Mouse (Mus musculus): Measurements from ENCODE around the gene Hist1h4m. TPM values are rescaled to one million over a fixed set of nuclear protein-coding genes. Genes with fewer than 3 reads are reported as not detected.

Gene Hist1h4m
- not detected in 2 replicates for polyA plus RNA-seq (2012; rRNA removed)

DNA sequence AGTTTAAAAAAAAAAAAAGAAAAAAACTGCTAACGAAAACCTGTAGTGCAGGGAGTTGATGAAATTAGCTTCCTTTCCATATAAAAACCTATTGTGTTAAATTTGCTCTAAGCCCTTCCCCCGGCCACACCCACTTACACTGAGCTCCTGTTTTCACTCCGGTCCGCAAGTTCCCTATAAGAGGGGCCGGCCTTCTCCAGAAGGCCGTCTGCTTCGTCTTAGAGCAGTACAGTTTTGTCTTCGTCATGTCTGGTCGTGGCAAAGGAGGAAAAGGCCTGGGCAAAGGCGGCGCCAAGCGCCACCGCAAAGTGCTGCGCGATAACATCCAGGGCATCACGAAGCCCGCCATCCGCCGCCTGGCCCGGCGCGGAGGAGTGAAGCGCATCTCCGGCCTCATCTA is at the start of gene Hist1h4m:
Hist1h4m (plus strand) TSS at position 208 of the 400 bp plus-strand sequence.

DNA sequence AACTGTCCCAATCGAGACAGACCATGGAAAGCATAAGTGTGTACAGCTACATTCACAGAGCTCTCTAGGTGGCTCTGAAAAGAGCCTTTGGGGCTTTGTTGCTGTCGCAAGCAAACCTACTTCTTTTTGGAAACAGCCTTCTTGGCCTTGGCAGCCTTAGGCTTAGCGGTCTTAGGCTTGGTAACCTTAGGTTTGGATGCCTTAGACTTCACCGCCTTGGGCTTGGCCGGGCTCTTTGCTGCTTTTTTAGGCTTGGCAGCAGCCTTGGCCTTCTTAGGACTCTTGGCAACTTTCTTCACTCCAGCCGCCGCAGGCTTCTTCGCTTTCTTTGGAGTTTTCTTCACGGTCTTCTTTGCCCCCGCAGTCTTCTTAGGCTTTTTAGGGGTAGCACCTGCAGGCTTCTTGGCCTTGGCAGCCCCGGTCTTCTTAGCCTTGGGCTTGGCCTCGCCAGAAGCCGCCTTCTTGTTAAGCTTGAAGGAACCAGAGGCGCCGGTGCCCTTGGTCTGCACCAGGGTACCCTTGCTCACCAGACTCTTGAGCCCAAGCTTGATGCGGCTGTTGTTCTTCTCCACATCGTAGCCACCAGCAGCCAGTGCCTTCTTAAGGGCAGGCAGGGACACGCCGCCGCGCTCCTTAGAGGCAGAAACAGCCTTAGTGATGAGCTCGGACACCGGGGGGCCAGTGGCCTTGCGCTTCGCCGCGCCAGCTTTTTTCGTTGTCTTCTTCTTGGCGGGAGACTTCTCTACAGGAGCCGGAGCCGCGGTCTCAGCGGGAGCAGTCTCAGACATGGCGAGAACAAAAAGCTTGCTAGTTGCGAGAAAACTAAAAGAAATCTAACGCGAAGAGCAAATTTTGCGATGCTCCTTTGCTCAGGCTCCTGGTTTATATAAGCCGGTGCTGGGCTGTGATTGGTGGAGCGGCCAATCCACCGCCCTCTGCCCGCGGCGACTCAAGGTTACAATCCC is 31.5 kb upstream of the Hist1h4m start, which contains the start of gene Hist1h1b:
Hist1h1b (minus strand) TSS at position 859 of the 965 bp plus-strand sequence.

DNA sequence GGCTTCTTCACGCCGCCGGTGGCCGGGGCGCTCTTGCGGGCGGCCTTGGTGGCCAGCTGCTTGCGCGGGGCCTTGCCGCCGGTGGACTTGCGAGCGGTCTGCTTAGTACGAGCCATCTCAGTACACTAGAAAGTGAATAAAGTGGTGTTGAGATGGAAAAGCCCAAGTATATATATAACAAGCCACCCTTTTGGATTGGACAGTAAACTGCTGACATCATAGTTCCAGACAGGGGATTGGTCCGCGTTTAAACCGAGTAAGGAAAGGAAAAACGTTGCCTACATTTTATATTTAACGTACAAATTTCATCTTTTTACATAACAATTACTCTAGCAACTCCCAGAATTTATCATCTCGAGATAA is 28.3 kb upstream of the Hist1h4m start, which contains the start of gene Hist1h3i:
Hist1h3i (minus strand) TSS at position 116 of the 363 bp plus-strand sequence.

DNA sequence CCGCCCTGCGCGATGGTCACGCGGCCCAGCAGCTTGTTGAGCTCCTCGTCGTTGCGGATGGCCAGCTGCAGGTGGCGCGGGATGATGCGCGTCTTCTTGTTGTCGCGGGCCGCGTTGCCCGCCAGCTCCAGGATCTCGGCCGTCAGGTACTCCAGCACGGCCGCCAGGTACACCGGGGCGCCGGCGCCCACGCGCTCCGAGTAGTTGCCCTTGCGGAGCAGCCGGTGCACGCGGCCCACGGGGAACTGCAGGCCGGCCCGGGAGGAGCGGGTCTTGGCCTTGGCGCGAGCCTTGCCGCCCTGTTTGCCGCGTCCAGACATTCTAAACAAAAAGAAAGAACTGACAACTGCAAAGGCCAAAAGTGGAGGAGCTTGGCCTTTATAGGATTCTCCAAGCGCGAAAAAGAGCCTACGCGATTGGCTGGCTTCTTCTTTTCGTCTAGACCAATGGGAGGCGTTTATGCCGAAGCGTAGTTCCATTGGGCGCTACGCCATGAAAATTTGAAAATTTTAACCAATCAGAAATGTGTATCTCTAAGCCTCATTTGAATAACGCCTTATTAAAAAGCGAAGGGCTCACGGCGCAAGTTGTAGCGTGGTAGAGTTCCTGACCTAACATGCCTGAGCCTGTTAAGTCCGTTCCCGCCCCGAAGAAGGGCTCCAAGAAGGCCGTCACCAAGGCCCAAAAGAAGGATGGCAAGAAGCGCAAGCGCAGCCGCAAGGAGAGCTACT is 24.5 kb upstream of the Hist1h4m start, which contains the start of the genes Hist1h2an and Hist1h2bp:
Hist1h2an (minus strand) TSS at position 320 of the 731 bp plus-strand sequence.
Hist1h2bp (plus strand) TSS at position 563 of the 731 bp plus-strand sequence.

DNA sequence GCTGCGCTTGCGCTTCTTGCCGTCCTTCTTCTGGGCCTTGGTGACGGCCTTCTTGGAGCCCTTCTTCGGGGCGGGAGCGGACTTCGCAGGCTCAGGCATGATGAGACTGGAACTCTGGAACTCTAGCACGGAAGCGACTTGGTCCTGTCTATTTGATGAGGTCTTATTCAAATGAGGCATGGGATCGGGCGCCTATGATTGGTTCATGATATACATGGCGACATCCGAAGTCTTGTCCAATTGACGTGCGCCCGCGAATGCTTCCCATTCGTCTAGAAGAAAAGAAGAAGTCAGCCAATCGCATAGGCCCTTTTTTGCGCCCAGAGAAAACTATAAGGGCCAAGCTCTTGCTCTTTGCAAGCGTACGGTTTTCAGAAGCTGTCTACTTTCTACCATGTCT is 1.5 kb upstream of the Hist1h4m start, which contains the start of the genes Hist1h2bq and Hist1h2ao:
Hist1h2bq (minus strand) TSS at position 125 of the 400 bp plus-strand sequence.
Hist1h2ao (plus strand) TSS at position 393 of the 400 bp plus-strand sequence.

DNA sequence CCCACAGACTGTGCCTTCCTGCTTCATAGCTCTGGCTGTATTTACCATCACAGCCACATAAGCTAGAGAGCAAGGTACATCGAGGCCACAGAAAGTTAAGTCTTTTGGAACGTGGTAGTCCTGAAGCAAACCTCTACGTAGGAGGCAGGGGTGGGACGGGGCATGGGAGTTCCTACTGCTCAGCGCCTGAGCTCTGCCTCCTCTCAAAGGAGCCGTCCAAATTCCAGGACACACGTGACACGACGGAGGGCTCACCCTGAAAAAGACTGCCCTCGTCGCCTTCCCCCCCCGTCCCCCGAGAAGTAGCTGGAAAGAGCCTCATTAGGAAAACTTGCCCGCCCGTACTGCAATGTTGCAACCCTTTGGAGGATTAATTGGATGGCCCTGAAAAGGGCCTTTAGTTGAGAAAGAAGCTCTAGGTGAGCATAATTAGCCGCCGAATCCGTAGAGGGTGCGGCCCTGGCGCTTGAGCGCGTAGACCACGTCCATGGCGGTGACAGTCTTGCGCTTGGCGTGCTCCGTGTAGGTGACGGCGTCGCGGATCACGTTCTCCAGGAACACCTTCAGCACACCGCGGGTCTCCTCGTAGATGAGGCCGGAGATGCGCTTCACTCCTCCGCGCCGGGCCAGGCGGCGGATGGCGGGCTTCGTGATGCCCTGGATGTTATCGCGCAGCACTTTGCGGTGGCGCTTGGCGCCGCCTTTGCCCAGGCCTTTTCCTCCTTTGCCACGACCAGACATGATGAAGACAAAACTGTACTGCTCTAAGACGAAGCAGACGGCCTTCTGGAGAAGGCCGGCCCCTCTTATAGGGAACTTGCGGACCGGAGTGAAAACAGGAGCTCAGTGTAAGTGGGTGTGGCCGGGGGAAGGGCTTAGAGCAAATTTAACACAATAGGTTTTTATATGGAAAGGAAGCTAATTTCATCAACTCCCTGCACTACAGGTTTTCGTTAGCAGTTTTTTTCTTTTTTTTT is 20.2 kb downstream of the Hist1h4m start, which contains the start of gene Hist1h4n:
Hist1h4n (minus strand) TSS at position 779 of the 977 bp plus-strand sequence.

DNA sequence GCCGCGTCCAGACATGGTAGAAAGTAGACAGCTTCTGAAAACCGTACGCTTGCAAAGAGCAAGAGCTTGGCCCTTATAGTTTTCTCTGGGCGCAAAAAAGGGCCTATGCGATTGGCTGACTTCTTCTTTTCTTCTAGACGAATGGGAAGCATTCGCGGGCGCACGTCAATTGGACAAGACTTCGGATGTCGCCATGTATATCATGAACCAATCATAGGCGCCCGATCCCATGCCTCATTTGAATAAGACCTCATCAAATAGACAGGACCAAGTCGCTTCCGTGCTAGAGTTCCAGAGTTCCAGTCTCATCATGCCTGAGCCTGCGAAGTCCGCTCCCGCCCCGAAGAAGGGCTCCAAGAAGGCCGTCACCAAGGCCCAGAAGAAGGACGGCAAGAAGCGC is 21.9 kb downstream of the Hist1h4m start, which contains the start of the genes Hist1h2ap and Hist1h2br:
Hist1h2ap (minus strand) TSS at position 47 of the 400 bp plus-strand sequence.
Hist1h2br (plus strand) TSS at position 283 of the 400 bp plus-strand sequence.

Other genes with a start within 250 kb of the Hist1h4m start
- not detected in 2 replicates for gene Olfr1364, start 230.0 kb upstream of the Hist1h4m start, polyA plus RNA-seq (2012; rRNA removed)
- not detected in 2 replicates for gene Olfr1362, start 197.7 kb upstream of the Hist1h4m start, polyA plus RNA-seq (2012; rRNA removed)
- not detected in 2 replicates for gene Olfr11, start 169.2 kb upstream of the Hist1h4m start, polyA plus RNA-seq (2012; rRNA removed)
- gene Olfr1361, start 148.4 kb upstream of the Hist1h4m start, polyA plus RNA-seq (2012; rRNA removed): not detected in 2 replicates
- gene Olfr1360, start 134.3 kb upstream of the Hist1h4m start, polyA plus RNA-seq (2012; rRNA removed): not detected in 2 replicates
- gene Olfr1359, start 113.6 kb upstream of the Hist1h4m start, polyA plus RNA-seq (2012; rRNA removed): not detected in 2 replicates
- 14.6 and 15.9 TPM in 2 replicates for gene Hist1h2bl, start 95.6 kb upstream of the Hist1h4m start, polyA plus RNA-seq (2012; rRNA removed)
- gene Hist1h2ai, start 95.3 kb upstream of the Hist1h4m start, polyA plus RNA-seq (2012; rRNA removed): 6.1 and 8.0 TPM in 2 replicates
- gene Hist1h3h, start 94.1 kb upstream of the Hist1h4m start, polyA plus RNA-seq (2012; rRNA removed): 25.6 and 32.9 TPM in 2 replicates
- gene Hist1h2bm, start 89.7 kb upstream of the Hist1h4m start, polyA plus RNA-seq (2012; rRNA removed): 17.9 and 18.0 TPM in 2 replicates
- gene Hist1h4j, start 76.7 kb upstream of the Hist1h4m start, polyA plus RNA-seq (2012; rRNA removed): 31.8 and 33.2 TPM in 2 replicates
- gene Hist1h4k, start 61.2 kb upstream of the Hist1h4m start, polyA plus RNA-seq (2012; rRNA removed): 30.3 and 35.2 TPM in 2 replicates
- 49.3 and 52.1 TPM in 2 replicates for gene Hist1h2ak, start 57.9 kb upstream of the Hist1h4m start, polyA plus RNA-seq (2012; rRNA removed)
- gene Hist1h2bn, start 57.6 kb upstream of the Hist1h4m start, polyA plus RNA-seq (2012; rRNA removed): 15.9 and 19.2 TPM in 2 replicates
- gene Hist1h1b, start 31.1 kb upstream of the Hist1h4m start, polyA plus RNA-seq (2012; rRNA removed): 9.7 and 11.9 TPM in 2 replicates
- gene Hist1h3i, start 28.4 kb upstream of the Hist1h4m start, polyA plus RNA-seq (2012; rRNA removed): 30.9 and 33.6 TPM in 2 replicates
- 10.0 and 11.5 TPM in 2 replicates for gene Hist1h2an, start 24.5 kb upstream of the Hist1h4m start, polyA plus RNA-seq (2012; rRNA removed)
- gene Hist1h2bp, start 24.3 kb upstream of the Hist1h4m start, polyA plus RNA-seq (2012; rRNA removed): 2.1 and 3.0 TPM in 2 replicates
- 10.6 and 13.5 TPM in 2 replicates for gene Hist1h2bq, start 1.5 kb upstream of the Hist1h4m start, polyA plus RNA-seq (2012; rRNA removed)
- gene Hist1h2ao, start 1.3 kb upstream of the Hist1h4m start, polyA plus RNA-seq (2012; rRNA removed): 0.12 and 0.19 TPM in 2 replicates
- gene Hist1h4n, start 20.4 kb downstream of the Hist1h4m start, polyA plus RNA-seq (2012; rRNA removed): 44.5 and 54.6 TPM in 2 replicates
- gene Hist1h2ap, start 21.8 kb downstream of the Hist1h4m start, polyA plus RNA-seq (2012; rRNA removed): 78.6 and 88.4 TPM in 2 replicates
- gene Hist1h2br, start 22.0 kb downstream of the Hist1h4m start, polyA plus RNA-seq (2012; rRNA removed): 5.4 and 8.3 TPM in 2 replicates
- 0.38 and 0.40 TPM in 2 replicates for gene Zfp184, start 133.3 kb downstream of the Hist1h4m start, polyA plus RNA-seq (2012; rRNA removed)
- gene Pom121l2, start 169.4 kb downstream of the Hist1h4m start, polyA plus RNA-seq (2012; rRNA removed): not detected in 2 replicates
- gene Prss16, start 198.0 kb downstream of the Hist1h4m start, polyA plus RNA-seq (2012; rRNA removed): 0.35 and 0.44 TPM in 2 replicates
- gene Hist1h2ah, start 223.8 kb downstream of the Hist1h4m start, polyA plus RNA-seq (2012; rRNA removed): 4.6 and 8.3 TPM in 2 replicates
- 16.6 and 17.0 TPM in 2 replicates for gene Hist1h2bk, start 224.1 kb downstream of the Hist1h4m start, polyA plus RNA-seq (2012; rRNA removed)
- 88.8 and 92.7 TPM in 2 replicates for gene Hist1h4i, start 229.6 kb downstream of the Hist1h4m start, polyA plus RNA-seq (2012; rRNA removed)
- gene Hist1h2ag, start 231.2 kb downstream of the Hist1h4m start, polyA plus RNA-seq (2012; rRNA removed): 30.4 and 32.0 TPM in 2 replicates
- gene Hist1h2bj, start 231.5 kb downstream of the Hist1h4m start, polyA plus RNA-seq (2012; rRNA removed): 23.7 and 28.8 TPM in 2 replicates

Data from liver, embryonic 14 days (tissue).